Mouse (Mus musculus) WW6 (cell line): ENCODE results near the gene Rab11b.
A peak's percentile ranks its signal among the peaks of the same experiment; 100 is the strongest.

ENCODE experiments used
- DNase-seq: peaks from one replicate; pipeline ENCODE4 v3.0.0-alpha.2; 2013; ENCODE audit warnings: low read depth, low spot score

The Rab11b gene

GRCm38 (mm10) chr17:33760255-33761165 is at the start of gene Rab11b:
Rab11b (minus strand) TSS chr17:33760530.
- DNase-seq = peak; percentile 98

DNA sequence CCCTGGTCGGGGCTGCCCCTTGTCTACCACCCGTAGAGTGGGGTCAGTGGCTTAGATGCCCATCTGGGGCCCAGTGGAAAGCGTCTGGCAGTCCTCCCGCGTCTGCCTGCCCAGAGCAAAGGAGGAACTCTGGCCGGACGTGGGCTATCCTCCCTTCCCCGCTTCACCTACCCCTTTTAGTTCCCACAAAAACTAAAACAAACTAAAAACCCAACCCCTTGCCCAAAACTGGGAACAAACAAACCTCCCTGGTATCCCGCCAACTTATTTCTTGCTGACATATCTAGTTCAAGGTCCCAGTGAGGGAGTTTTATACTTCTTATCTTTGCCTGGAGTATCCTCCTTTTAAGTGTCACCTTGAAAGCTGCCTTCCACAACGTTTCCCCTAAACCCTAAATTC is 47.9 kb upstream of the Rab11b start:
- no peak for DNase-seq

DNA sequence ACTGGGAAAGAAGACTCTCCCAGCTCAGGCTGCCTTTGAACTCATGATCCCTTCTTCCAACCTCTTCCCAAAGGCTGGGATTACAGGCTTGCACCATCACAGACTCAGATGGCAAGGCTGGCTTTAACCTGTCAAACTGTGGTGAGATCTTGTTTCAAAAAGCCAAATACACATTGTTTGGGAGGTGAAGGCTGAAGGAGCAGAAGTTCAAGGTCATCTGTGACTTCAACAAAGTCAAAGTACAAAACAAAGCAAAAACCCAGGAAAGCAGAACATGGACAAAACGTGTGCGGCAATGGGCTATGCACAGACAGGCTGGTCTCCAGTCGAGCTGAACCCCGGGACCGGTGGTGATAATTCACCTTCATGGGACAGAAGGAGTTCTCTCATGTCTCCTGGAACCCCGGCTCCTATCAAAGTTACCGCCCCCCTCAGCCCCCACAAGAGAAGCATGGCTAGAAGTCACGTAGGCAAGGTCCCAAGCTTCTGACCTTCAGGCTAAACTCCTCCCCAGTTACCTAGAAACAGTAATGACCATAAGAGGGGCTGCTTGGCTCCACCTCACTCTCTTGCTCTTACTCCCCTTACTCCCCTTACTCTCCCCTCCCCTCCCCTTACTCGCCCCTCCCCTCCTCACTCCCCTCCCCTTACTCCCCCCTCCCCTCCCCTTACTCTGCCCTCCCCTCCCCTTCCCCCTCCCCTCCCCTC is 47.0 kb upstream of the Rab11b start:
- no peak for DNase-seq

- DNase-seq = no peak
These were observed 44.4 kb upstream of the Rab11b start for GRCm38 (mm10) chr17:33804745-33805144.

GRCm38 (mm10) chr17:33804205-33804604 is 43.9 kb upstream of the Rab11b start:
- DNase-seq = no peak

GRCm38 (mm10) chr17:33802221-33802620 is 41.9 kb upstream of the Rab11b start:
- no peak for DNase-seq

DNA sequence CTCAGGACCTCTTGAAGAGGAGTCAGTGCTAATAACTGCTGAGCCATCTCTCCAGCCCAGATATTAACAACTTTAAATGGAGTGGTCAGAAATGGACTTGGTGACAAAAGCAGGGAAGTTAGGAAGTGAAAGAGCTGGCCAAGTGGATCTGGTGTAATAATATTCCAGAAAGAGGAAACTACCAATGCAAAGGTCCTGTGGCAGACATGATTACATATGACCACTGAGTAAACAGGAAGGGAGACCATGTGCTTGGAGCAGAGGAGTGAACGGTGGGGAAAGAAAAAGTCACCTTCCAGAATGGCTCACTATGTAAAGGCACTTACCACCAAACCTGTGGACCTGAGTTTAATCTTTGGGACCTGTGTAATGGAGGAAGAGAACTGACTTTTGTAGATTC is 38.9 kb upstream of the Rab11b start:
- no peak for DNase-seq

DNA sequence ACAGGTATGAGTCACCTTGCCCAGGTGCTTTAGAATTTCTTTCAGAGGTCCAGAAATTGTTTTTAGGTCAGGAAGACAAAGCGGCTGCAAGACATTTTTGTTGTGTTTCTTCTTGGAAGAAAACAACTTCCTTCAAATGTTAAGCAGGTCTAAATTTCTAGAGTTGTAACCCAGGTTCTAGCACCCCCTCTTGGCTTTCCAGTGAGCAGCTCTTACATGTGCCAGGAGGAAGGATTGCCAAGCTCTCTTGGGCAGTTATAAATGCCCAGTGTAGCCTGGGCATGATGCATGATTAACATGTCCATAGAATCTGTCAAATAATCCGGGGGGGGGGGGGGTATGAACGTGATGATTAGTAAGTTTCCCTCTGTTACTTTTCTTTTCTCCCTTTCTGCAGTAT is 38.0 kb upstream of the Rab11b start:
- no peak for DNase-seq

- DNase-seq = no peak
These were observed 28.4 kb upstream of the Rab11b start for GRCm38 (mm10) chr17:33788732-33789131.

DNA sequence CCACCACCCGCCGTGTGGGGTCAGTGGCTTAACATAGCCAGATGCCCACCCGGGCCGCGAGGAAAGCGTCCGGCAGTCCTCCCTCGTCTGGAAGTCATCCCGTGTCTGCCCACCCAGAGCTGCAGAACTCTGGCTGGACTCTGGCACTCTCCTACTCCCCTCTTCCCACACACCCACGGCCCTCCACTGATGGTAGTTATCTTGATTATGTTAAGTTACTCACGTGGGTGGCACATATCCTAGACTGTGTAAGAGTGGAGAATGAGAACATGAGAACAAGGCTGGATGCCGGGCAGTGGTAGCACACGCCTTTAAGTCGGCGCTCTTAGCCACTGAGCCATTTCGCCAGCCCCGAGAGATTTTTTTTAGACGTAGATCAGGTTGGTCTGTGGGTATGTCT is 26.0 kb upstream of the Rab11b start:
- DNase-seq = no peak

- no peak for DNase-seq
These were observed 24.6 kb upstream of the Rab11b start for GRCm38 (mm10) chr17:33784939-33785338.

DNA sequence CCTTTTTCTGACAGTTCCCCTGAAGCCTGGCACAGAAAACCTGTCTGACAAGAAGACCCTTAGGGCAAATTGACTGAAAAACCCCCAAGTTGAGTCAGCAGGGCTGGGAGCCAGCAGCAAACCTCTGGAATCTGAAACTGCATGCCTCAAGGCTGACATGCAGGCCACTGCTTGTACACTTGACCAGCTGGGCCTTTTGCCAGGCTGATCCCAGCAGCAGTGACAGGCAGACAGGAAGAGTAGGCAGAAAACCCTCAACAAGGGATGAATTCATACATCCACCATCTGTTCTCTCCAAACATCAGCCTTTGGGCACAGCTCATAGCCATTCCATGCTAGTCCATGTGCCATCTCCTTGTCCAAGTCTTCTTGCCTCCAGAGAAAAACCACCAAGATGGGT is 23.1 kb upstream of the Rab11b start:
- no peak for DNase-seq

- no peak for DNase-seq
These were observed 21.7 kb upstream of the Rab11b start for GRCm38 (mm10) chr17:33782067-33782466.

GRCm38 (mm10) chr17:33781124-33781977 is 21.0 kb upstream of the Rab11b start, which contains the start of gene Angptl4:
Angptl4 (minus strand) TSS chr17:33781830.
- peak; percentile 57 for DNase-seq

- no peak for DNase-seq
These were observed 20.1 kb upstream of the Rab11b start for GRCm38 (mm10) chr17:33780431-33780830.

GRCm38 (mm10) chr17:33779967-33780295 is 19.6 kb upstream of the Rab11b start:
- DNase-seq = no peak

DNA sequence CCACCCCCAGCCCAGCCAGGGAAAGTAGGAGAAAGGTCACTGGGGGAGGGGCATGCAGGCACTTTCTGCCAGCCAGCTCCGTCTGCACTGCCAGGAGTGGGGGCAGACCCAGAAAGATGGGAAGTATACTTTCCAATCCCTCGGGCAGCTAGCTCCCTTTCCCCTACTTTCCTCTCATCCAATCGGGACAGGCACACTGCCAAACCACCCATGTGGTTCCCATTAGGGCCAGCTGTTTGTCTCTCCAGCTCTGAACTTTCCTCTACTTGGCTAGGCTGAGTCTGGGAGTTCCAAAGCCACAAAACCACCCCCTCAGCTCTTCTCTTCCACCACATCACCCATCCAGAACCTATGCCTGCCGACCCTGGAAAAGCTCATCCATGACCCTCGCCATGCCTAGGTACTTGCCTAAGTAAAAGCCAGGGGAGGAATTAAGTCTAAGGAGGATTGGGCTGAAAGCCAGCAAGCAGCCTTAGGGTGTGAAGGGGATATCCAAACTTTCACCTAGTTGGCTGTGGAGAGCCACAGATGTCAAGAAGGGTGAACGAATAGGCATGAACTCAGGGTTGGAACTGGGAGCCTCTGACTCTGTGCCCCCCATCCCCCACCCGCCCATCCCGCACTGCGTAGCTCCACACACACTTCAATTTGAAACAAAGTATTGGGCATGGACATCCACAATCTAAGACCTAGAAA is 19.1 kb upstream of the Rab11b start:
- no peak for DNase-seq

GRCm38 (mm10) chr17:33775287-33775686 is 15.0 kb upstream of the Rab11b start:
- DNase-seq = no peak

DNA sequence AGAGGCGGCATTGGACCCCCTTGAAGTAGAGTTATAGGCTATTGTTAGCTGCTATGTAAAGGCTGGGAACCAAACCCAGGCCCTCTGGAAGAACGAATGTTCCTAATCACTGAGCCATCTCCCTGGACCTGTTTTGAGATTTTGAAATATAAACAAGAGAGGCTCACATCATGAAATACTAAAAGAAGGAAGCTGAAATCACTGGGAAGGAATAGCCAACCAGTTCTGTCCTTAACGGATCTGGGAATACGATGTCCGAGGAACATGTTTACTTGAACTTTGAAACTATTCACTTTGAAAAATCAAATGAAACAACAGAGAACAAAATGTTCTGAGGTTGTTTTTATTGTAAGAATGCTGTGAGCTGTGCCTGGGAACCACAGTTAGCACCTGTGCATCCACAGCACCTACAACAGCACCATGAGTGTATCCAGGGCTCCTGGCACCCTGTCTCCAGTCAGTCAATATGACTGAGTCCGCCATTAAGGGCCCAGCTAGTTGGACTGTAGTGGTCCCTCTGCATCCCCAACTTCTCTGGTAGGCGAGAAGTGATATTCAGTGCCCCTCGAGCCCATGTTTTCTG is 14.3 kb upstream of the Rab11b start:
- no peak for DNase-seq

- DNase-seq = no peak
These were observed 13.7 kb upstream of the Rab11b start for GRCm38 (mm10) chr17:33773871-33774572.
